Mouse (Mus musculus) CD8-positive naive resting alpha-beta T cell, adult 57 days (primary cell): Measurements from ENCODE around the gene Gpatch8. TPM values are rescaled to one million over a fixed set of nuclear protein-coding genes. Genes with fewer than 3 reads are reported as not detected.

Experiments
- total RNA-seq: library from RNA; stranded (reverse); gene quantifications from one replicate; pipeline ENCODE4 v1.2.4, GENCODE M21; 2023

Gene Gpatch8
- 53.6 TPM for total RNA-seq

GRCm38 (mm10) chr11:102556031-102556715 lies at the start of gene Gpatch8:
TSS of gene Gpatch8 (minus strand) at chr11:102556392.

DNA sequence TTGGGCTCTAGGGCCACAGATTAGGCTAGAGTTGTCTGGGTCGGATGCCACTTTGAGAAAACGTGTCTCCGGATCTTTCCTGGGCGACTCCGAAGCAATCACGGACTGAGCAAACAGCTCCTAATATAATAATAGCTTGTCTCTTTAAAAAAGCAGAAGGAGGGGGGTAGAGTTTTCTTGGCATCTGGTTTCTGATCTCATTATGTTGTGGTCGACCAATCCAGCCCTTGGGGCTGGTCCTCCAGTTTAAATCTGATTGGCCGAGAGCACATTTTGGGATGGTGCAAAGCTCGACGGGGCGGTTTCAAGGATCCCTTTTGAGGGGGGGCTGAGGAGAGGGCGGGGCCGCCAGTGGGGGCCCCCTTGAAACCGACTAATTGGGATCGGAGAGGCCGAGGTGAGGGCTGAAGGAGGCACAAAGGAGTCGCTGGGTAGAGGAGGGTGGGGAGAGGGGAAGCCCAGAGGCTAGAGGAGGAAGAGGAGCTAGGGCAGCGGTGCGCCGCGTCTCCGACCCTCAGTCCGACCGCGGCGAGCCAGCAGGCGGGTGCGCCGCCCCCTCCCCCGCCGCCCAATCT lies 47.9 kb upstream of the Gpatch8 start, which contains the start of gene Fzd2:
Fzd2 (plus strand) TSS at position 387 of the 575 bp plus-strand sequence.

GRCm38 (mm10) chr11:102579165-102580033 lies 23.2 kb upstream of the Gpatch8 start, which contains the start of gene Gm11627:
TSS of gene Gm11627 (minus strand) at chr11:102579461.

GRCm38 (mm10) chr11:102469648-102470357 lies 86.4 kb downstream of the Gpatch8 start, which contains the start of gene Itga2b:
TSS of gene Itga2b (minus strand) at chr11:102470122.

GRCm38 (mm10) chr11:102447497-102447896 lies 108.7 kb downstream of the Gpatch8 start, which contains the start of gene Fam171a2:
TSS of gene Fam171a2 (minus strand) at chr11:102447682.

GRCm38 (mm10) chr11:102430121-102431017 lies 125.8 kb downstream of the Gpatch8 start, which contains the start of gene Grn:
TSS of gene Grn (plus strand) at chr11:102430315.

Other genes with a start within 250 kb of the Gpatch8 start
- 128 TPM for gene Ubtf, start 236.7 kb downstream of the Gpatch8 start, total RNA-seq
- gene Slc4a1, start 190.2 kb downstream of the Gpatch8 start, total RNA-seq: 2.5 TPM
- 5.6 TPM for gene Rundc3a, start 163.0 kb downstream of the Gpatch8 start, total RNA-seq
- gene Slc25a39, start 148.4 kb downstream of the Gpatch8 start, total RNA-seq: 29.5 TPM
- gene Grn, start 126.1 kb downstream of the Gpatch8 start, total RNA-seq: 15.5 TPM
- not detected for gene Fam171a2, start 108.7 kb downstream of the Gpatch8 start, total RNA-seq
- gene Itga2b, start 86.3 kb downstream of the Gpatch8 start, total RNA-seq: 13.6 TPM
- gene Gm11627, start 23.1 kb upstream of the Gpatch8 start, total RNA-seq: not detected
- gene Fzd2, start 48.0 kb upstream of the Gpatch8 start, total RNA-seq: not detected
- gene Meioc, start 107.3 kb upstream of the Gpatch8 start, total RNA-seq: not detected
- 37.7 TPM for gene Ccdc43, start 141.4 kb upstream of the Gpatch8 start, total RNA-seq
- 2.5 TPM for gene Adam11, start 205.0 kb upstream of the Gpatch8 start, total RNA-seq